Mouse (Mus musculus) bone marrow macrophage, adult 2 months (primary cell): ENCODE data around the gene Ttc28. TPM values are rescaled to one million over a fixed set of nuclear protein-coding genes. Genes with fewer than 3 reads are reported as not detected.

Source experiments
- H3K27ac ChIP-seq: 2 replicates; pipeline ENCODE4 v1.5.1; 2012; ENCODE audit warnings: low read depth, low read length; ENCODE audit not compliant: insufficient read depth
- H3K4me1 ChIP-seq: 2 replicates; pipeline ENCODE4 v1.6.1; 2012; ENCODE audit warnings: low read length; ENCODE audit not compliant: control insufficient read depth, insufficient read depth
- H3K4me3 ChIP-seq: 2 replicates; pipeline ENCODE4 v1.5.1; 2012; ENCODE audit warnings: mild to moderate bottlenecking, low read length, moderate library complexity; ENCODE audit not compliant: insufficient read depth
- CTCF ChIP-seq: IDR thresholded peaks from 2 replicates; pipeline ENCODE4 v1.5.1; 2012; ENCODE audit warnings: low read depth, mild to moderate bottlenecking, low read length, moderate library complexity
- POLR2A ChIP-seq: IDR thresholded peaks from 2 replicates; pipeline ENCODE4 v1.6.1; 2012; ENCODE audit warnings: mild to moderate bottlenecking, low read depth, low read length, borderline replicate concordance
- polyA plus RNA-seq: library from polyadenylated mRNA; stranded (reverse); fragments of >200 nt; gene quantifications from 2 replicates; pipeline ENCODE4 v1.2.4, GENCODE M21; 2012; ENCODE audit not compliant: missing spikeins, insufficient read depth, insufficient read length

Ttc28 gene
- polyA plus RNA-seq, 1 experiment, result 1.7 TPM

DNA sequence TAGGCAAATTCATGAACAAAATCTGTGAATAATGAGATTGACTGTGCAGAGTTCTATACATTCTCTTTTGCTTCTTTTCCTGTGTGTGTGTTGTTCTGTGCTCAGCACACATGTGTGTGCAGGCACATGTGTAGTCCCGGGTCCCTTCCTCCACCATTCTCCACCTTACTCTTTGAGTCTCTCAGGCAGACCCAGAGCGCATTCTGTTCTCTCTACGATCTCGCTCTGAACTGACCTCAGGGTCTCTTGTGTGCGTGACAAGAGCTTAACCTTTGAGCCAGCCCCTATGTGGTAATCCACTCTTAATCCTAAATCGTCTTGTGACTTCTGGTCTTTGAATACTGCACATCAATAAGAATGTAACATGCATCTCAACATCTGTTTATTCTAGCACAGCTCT, 190.8 kb downstream of the Ttc28 start:
- TF ChIP-seq CTCF, result no peak
- no peak for TF ChIP-seq POLR2A
- peaks cover 2% of the 10 kb centered on the region for H3K4me1 ChIP-seq
- no peak overlapping the region for H3K4me3 ChIP-seq
- H3K27ac ChIP-seq, result no peak overlapping the region

DNA sequence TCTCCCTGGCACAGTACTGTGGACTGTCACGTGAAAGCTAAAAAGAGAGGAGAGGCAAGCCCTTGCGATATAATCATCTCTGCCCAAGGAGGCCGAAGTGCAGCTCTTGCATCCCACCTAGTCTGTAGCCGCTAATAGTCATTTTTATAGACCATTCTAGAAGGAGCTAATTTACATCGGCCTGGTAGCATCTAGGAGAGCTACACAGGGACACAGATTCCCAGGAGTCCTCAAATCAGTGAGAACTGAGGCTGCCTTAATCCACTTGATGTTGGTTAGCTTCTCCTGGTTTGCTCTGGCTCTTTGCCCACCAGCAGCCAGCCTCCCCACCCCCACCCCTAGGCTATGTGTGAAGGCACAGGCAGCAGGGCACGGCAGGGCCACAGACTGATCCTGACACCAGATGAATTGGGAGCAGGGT, 193.7 kb downstream of the Ttc28 start:
- Histone ChIP-seq H3K4me1 (peaks cover 3% of the 10 kb centered on the region), H3K4me3 (no peak overlapping the region), H3K27ac (no peak overlapping the region)
- TF ChIP-seq POLR2A (no peak), CTCF (no peak)

DNA sequence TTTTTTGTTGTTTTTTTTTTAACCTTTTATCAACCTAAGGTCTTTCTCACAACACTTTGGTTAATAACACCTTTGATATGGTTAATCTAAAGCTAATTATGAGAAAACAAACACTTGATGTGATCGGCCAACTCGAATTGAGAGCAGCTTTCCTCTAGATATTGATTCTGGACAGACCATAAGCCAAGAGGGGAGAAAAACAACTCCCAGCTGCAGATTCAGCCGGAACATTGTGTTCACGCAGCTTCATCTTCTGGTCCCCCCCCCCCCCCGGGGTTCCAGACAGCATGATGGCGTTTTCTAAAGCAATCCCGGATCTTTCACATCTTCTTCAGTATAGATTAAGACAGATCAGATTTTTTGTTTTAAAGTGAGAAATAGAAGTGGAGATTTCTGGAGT, 194.4 kb downstream of the Ttc28 start:
- TF ChIP-seq POLR2A (no peak), CTCF (no peak)
- Histone ChIP-seq H3K4me1 (peaks cover 3% of the 10 kb centered on the region), H3K4me3 (no peak overlapping the region), H3K27ac (no peak overlapping the region)

DNA sequence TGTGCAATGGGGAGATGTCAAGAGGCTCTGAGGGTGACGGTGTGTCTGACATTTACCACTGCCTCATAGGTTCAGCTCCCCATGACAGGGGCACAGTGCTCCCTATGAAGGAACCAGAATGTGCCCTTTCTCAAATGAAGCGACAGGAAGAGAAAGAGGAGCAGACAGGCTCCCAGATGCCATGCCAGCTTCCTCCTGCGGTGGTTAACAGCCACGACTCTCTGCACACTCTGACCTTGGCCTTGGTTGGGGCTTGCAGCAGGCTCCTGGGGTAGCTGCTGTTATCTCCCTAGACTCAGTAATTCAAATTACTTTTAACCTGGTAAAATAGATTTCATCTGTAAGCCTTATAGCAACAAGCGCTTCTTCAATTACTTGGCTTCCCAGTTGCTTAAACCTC, 196.2 kb downstream of the Ttc28 start:
- H3K27ac ChIP-seq, result no peak overlapping the region
- TF ChIP-seq POLR2A, result no peak
- no peak for TF ChIP-seq CTCF
- peaks cover 3% of the 10 kb centered on the region for H3K4me1 ChIP-seq
- no peak overlapping the region for H3K4me3 ChIP-seq

DNA sequence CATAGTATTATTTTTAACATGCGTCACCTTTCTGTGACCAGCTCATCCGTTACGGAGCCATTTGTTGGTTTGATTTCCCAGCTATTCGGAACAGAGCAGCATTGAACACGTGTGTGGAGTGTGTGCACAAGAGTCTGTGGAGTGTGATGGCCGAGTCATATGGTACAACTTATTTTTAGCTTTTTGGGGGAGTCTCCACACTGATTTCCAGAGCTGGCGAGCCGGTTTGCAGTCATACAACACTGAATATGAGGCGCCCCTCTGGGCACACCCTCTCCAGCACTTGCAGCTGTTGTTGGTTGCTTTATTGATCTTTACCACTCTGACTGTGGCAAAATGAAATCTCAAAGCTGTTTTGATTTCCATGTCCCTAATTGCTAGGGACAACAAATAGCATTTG, 197.7 kb downstream of the Ttc28 start:
- TF ChIP-seq CTCF, result no peak
- H3K27ac ChIP-seq, result no peak overlapping the region
- no peak overlapping the region for H3K4me3 ChIP-seq
- H3K4me1 ChIP-seq, result peaks cover 3% of the 10 kb centered on the region

DNA sequence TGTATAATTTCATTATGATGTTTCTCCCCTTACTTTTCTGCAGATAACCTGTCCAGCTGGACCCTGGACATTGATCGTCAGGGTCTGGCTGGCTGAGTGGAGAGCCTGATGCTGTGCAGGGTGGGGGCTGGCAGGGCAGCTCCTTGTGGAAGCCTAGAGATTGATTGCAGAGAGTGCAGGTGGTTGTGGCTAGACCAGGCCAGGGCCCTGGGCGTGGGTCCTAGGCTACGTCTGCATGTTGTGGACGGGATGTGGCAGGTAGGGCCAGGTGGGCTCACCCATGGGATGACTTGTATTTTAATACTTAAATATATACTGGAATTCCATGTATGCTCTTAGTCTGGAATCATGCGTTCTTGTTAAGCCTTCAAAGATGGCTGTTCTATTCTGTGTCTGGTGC, 201.0 kb downstream of the Ttc28 start:
- TF ChIP-seq CTCF (no peak), POLR2A (no peak)
- no peak overlapping the region for H3K27ac ChIP-seq
- no peaks in the 10 kb centered on the region for H3K4me1 ChIP-seq

DNA sequence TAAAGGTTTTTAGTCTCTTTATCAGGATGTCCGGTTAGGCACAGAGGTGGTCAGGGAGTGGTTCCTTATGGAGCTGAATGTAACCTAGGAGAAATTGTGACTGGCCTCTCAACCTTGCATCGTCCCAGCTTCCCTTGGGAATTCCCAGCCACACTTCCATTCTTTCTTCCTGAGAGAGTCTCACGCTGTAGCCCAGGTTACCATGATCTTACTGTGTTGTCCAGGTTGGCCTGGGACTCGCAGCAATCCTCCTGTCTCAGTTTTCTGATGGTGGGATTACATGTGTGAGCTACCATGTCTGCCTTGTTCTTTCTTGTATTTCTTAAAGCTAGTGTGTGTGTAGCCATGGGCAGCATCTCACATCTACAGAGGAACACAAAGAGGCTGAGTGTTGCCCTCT, 206.2 kb downstream of the Ttc28 start:
- Histone ChIP-seq H3K4me3 (no peak overlapping the region), H3K27ac (no peak overlapping the region), H3K4me1 (no peaks in the 10 kb centered on the region)
- TF ChIP-seq POLR2A, result no peak
- TF ChIP-seq CTCF, result no peak

More for the DNA sequence above, 201.0 kb downstream of the Ttc28 start:
- no peak overlapping the region for H3K4me3 ChIP-seq

DNA sequence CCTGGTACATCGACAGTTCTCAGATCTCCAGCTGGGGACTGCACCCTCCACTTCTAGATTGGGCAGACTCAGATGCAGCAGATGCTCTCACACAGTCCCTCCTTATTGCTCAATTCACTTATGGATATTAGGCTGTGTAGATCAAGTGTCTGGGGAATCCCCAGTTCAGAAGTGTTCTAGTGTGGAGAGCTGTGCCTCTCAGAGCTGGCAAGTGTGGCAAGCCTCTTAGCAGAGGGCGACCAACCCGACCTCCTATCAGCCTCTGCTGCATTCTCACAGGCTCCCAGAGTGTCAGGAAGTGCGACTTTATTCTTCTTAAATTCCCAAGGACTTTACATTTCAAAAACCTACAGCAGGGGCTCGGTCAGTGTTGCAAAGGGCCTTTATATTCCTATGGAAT, 217.1 kb downstream of the Ttc28 start:
- no peak overlapping the region for H3K27ac ChIP-seq
- H3K4me3 ChIP-seq, result no peak overlapping the region
- TF ChIP-seq CTCF (no peak), POLR2A (no peak)
- no peaks in the 10 kb centered on the region for H3K4me1 ChIP-seq

DNA sequence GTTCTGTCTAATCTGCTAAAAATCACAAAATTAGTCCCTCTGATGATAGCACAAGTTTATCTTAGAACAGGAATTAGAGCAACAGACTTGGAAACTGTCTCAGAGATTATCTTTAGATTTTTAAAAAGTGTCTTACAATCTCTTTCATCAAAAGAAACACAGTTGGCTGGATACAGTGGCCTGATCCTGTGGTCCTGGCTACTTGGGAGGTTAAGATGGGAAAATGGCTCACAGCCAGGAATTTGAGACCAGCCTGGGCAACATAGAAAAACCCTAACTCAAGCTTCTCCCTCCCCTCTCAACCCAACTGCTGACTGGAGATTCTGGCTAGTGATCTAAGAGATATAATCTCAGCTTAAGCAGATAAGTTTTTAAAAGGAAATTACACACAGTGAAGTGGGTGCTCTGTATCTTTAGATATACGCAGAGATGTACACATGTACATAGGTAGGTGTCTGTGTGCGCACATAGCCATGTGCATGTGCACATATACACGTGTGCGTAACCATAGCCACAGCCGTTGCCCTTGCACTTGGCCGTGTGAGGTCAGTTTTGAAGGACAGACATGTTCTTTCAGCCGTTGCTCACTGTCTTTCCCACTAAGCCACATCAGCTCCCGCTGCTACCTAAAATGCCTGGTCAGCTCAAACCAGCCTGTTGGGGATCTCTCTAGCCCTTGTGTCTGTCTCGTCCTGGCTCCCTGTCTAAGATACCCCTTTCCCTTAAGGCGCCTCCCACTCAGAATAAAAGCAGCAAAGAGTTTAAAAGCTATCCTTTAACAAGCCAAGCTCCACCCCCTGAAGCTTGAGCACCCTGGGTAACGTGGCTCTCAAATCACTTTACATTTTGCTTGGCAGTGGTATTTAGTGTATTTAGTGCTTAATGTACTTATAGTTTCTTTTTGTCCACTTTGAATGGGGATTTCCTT, 217.9 kb downstream of the Ttc28 start:
- Histone ChIP-seq H3K4me3 (no peak overlapping the region), H3K4me1 (no peaks in the 10 kb centered on the region), H3K27ac (no peak overlapping the region)
- TF ChIP-seq CTCF, result no peak
- TF ChIP-seq POLR2A, result no peak

DNA sequence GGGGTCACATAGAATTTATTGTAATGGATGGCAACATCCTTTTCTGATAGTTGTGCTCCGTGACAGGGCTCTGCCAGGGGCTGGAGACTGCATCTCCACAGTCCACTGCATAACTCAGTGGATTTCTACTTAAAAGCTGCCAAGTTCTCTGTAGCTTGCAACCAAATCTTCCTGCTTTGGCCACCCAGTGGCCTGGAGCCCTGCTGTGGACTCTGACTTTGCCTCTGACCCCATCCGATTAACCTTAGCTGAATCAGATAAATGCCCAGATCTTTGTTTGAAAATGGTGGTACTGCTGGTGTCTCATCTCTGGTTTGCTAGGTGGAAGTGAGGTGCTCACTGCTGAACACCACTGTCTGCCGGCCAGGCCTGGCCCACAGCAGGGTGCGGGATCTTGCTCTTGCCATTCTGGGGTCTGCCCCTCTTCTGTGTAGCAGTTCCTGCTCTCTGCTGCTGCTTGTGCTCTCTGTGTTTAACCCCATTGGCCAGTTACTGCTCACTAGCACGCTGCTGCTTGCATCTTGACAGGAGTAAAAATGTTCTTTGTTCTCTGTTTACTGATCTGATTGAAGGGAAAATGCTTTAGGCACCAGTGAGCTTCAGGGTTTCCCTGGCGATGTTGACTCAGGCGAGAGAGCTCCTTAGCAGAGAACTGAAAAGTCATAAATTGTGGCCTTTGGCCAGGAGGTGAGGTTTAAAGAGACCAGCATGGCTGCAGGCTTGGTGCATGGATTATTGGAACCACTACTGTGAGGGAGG, 219.1 kb downstream of the Ttc28 start:
- TF ChIP-seq CTCF (no peak), POLR2A (no peak)

More for the DNA sequence above, 219.1 kb downstream of the Ttc28 start:
- no peak overlapping the region for H3K4me3 ChIP-seq
- no peak overlapping the region for H3K27ac ChIP-seq
- no peaks in the 10 kb centered on the region for H3K4me1 ChIP-seq
